Mouse (Mus musculus): ENCODE measurements around the gene Fam98a.

GRCm38 (mm10) chr17:75537050-75537445 lies 14.7 kb downstream of the Fam98a start:
- TF ChIP-seq POLR2A (IDR thresholded peaks at IDR 0.05; ENCODE audit: extremely low read depth, insufficient read depth, low read length): no peak
- no peak for TF ChIP-seq CTCF (IDR thresholded peaks at IDR 0.05; ENCODE audit: low read depth, low read length)
